Mouse (Mus musculus): ENCODE measurements around the gene Dnmt3l.
"Not testable (repeated sequence)": the region's sequence is repeated elsewhere in the genome, so short reads cannot be mapped to it uniquely, and the experiment has no call there.

DNA sequence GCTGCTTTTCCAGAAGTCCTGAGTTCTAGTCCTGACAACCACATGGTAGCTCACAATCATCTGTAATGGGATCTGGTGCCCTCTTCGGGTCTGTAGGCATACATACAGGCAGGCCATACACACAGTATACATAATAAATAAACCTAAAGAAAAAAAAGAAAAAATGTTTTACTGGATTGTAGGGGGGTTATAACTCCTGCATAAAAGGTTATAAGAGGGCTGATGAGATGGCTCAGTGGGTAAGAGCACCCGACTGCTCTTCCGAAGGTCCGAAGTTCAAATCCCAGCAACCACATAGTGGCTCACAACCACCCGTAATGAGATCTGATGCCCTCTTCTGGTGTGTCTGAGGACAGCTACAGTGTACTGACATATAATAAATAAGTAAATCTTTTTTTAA, 30.6 kb upstream of the Dnmt3l start:
- TF ChIP-seq CTCF (conservative IDR thresholded peaks at IDR 0.05; ENCODE audit: low read length): 0 out of 2 replicates have a peak, but pooled peaks have one; percentile 10
- TF ChIP-seq NANOG (IDR thresholded peaks at IDR 0.05; ENCODE audit: borderline replicate concordance, low read length): not testable (repeated sequence)
